Mouse (Mus musculus) neural tube, embryonic 10.5 days (tissue): Measurements from ENCODE around the gene Nup153.

Source experiments
- DNase-seq: peaks from one replicate; pipeline ENCODE4 v3.0.0-alpha.2; 2017; ENCODE audit warnings: low spot score; ENCODE audit errors: extremely low spot score

The Nup153 gene

DNA sequence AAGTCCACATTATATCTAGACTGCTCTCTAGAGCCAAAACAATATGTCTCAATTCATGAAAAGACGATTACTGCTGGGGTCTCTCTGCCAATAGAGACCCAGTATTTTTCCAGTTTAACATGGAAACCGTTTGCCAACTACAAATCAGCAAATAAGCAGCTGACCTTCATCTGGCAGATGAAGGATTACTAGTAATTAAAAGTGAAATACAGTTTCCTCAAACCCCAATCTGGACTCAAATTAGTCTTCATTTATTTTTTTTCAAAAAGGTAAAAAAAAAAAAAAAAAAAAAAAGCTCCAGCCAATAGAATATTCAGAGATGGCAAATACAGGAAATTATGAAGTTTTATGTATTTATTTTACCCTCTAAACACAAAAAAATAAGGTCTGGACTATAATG, 2.3 kb upstream of the Nup153 start:
- no peak for DNase-seq

DNA sequence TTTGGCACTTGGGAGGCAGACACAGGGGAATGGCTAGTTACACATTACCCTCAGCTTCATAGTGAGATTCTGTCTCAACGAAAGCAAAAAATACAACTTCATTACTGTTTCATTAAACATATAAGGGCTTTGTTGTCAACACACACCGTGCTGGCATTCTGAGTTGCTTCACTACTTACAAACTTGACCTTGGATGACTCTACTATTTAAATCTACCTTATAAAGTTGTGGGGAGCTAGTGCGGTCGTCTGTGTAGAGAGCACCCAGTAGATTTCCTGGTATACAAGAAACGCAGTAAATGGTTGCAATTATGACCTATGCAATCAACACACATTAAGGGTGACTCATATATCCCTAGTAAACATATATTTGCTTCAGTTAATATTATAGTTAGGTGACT, 671 bp upstream of the Nup153 start:
- DNase-seq, result no peak

DNA sequence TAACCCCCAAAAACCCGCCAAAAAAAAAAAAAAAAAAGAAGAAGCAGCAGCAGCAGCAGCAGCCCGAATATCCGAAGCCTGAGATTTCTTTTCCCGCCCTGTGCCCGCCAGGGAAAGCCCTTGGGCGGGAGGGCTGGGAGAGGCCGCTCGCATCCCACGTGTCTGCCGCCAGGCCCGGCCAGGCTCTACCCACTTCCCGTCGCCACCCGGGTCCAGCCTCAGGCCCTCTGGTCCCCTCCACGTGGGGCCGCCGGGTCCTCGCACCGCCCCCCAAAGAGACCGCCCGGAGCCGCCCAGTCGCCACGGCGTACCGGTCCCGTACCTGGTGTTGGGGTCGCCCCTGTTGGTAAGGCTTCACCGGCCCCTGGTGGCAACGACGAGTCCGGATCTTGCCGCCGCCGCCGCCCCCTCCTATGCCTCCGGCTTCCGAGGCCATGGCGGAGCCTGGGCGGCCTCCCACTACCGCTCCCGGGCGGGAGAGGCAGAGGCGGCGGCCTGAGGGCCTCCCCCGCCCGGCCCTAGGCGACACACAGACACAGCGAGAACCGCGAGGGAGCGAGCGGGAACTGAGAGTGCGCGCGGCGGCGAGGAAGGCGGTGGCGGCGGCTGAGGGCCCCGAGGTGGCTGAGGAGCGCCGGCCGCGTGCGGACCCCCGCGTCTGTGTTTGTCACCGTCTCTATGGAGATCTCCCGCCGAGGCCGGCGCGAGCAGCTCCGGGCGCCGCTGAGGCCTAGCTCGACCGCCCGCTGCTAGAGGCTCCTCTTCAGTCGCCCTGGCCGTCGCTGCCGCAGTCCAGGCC, 503 bp downstream of the Nup153 start:
- peak; percentile 81 for DNase-seq

DNA sequence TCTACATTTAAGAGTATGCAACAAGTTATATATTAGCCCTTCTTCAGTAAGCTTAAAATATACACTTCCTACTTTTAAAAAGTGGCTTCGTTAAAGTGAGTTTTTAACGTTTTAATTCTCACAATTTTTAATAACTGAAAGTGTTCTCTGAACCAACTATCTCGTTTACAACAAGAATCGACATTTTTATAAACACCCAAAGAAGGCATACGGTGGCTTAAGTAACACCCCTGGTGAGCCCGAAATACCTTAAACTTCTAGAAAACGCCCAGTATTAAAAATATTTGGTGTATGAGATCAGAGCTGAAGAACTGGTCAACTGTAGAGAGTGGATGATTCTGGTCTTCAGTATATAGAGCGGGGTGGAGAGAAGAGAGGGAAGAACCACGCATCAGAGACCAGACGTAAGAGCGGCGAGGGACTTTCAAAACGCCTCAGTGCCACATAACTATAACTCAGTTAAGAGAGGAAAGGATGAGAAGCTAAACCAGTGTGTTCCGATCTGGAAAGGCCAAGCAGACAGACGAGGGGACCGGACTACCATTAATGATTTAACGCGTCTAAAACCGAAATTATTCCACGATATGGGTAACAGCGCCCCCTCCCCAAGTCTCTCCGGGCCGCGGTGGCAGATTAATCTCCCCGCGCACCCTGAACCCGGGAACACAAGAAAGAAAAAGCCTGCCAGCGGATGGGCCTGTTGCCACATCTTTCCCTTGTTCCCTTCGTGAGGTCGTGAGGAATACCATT, 1.3 kb downstream of the Nup153 start:
- peak; percentile 50 for DNase-seq

DNA sequence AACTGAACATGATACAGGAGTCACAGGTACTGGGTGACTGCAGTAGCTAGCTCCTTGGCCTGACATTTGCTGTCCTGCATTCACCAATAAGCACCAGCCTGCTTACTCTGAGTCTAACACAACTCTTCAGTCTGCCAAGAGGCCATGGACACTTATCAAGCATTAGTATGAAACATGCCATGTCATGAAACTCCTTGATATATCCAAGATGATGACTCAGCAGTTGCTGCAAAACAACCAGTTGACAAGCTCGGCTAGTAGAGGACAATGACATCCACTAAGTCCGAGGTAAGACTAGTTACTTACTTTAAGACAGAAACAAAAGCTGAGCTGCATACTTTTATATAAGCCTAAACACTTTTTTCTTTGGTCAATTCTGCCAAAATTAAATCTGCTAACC, 2.5 kb downstream of the Nup153 start:
- DNase-seq, result no peak

DNA sequence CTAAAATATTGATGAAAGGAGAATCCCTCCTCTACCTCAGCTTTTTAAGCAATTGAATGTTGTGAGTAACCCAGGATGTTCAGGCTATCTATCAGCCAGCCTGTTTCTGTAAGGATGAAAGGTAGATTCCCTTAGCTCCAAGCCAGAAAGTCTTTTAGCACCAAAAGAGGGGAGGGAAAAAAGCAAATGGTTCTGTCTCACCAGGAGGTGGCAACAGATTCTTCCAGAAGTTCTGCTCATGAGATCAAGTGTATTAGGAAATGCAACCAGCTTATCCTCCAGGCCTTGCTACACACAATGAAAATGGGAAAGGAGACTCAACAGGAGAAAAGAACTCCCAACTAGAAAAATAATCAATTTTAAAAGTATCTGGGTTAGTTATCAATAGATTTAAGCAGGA, 3.4 kb downstream of the Nup153 start:
- no peak for DNase-seq

DNA sequence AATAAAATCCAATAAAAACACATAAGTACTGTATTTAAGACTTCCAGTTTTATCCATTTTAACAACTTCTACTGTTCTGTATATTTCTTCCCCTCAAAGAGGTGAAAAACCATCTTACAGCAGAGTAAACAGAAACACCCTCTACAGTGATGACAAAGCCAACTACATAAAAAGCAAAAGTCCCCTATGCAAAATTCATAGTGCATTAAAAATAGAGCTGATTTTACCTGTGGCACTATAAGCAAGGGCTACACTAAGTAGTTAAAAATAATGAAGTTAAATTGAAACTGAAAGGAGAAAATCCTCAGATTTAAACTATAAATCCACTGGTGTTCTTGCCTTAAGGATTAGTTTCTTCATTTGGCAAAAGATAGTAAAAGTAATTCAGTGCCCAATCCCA, 6.7 kb downstream of the Nup153 start:
- no peak for DNase-seq

DNA sequence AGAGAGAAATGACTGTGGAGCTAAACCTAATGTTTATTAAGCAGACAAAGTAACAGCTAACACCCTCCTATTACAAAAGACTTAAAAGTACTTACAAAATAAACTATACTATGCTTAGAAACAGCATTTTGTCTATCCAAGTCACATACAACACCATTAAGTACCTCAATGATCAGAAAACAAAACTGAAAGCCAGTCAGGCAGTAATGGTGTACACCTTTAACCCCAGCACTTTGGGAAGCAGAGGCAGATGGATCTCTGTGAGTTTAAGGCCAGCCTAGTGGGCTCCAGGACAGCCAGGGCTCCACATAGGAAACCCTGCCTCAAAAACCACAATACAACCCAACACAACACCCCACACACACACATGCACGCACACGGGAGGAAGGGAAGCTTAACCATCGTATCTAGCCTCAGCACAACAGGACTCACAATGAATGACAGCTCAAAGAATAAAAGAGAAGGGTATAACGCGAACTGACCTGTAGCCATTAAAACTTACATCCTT, 8.8 kb downstream of the Nup153 start:
- DNase-seq, result no peak

DNA sequence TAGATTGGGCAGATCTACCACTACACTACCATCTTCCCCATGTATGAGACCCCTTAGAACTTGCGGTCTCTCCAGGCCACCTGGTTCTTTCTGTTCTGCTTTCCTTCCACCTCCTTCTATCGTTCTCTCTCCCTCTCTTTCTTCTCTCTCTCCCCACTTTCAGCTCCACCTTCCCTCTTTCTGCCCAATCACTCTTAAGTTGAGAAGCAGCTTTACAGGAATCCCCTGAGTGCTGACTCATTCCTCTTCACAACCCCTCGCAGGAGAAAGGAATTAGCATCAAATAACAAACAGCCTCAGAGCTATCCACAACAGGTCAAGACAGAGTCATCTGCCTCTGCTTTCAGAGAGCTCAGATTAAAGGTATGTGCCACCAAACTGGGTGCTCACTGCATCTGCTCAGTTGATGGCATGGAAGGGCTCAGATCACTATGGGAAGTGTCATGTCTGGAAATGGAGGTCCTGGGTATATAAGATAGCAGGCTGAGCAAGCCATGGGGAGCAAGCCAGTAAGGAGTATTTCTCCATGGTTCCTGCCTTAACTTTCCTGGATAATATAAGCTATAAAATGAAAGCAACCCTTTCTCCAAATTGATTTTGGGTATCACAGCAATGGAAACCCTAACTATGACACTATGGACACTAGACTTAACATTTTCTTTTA, 11.6 kb downstream of the Nup153 start:
- no peak for DNase-seq

DNA sequence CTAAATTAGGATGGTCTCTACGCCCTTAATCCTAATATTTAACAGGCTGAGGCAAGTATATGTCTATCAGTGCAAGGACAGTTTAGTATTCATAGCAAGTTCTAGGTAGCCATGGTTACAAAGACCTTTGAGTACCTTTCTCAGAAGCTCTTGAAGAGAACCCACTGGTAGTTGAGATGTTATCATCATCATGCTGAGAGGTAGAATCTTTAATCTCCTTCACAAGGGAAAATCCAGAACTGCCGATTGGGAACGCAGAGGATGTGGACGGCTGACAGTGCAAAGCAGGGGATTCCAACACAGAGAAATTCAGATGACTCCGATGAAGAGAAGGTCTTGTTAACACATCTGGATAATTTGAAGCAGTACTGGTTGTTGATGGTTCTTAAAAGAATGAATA, 14.3 kb downstream of the Nup153 start:
- DNase-seq, result no peak

DNA sequence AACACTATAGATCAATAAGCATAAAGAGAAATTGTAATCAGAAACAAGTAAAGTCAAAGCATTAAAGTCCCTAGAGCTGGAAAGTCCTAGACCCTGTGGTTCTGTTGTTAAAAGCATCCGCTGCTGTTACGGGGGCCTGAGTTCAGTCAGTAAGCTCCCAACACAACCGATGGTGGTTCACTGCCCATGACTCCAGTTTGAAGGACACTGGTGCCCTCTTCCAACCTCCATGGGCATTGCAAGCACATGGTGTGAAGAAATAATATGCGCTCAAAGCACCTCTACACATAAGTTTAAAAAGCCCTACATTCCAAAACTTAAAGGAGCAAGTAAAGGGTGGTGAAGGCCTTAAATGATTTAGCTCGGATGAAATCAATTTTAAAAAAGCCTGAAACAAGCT, 24.6 kb downstream of the Nup153 start:
- no peak for DNase-seq

DNA sequence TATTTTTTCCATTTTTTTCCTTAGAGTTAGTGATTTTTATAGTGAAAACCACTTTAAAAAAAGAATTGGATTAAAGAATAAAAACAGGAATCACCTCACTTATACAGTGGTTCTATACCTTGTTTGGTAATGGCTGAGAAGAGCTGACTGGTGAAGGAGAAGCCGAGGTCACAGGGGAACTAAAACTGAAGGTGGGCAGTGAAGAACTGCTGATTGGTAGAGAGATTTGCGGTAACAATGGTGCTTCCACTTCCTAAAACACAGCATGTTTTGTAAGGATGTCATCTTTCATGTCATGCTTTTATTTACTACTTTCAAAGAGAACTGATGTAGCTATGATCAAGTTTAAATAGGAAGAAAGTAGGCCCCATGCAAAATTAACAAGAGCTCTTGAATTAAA, 26.3 kb downstream of the Nup153 start:
- DNase-seq, result no peak

DNA sequence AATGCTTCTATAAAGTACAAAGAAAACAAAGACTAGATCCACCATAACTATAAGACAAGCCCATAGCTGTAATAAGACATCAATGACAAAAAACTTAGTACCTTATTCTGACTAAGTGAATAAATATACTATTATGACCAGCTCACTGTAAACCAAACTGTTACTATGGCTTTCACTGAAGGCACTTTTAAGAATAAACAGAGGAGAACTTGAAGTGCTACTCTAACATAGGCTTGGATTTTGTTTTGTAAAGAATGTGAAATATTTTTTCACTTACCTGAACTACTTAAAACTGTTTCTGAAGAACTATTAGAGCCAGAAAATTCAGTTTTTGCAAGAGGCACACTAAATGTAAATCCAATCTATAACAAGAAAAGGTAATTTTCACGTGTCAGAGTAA, 28.4 kb downstream of the Nup153 start:
- no peak for DNase-seq

DNA sequence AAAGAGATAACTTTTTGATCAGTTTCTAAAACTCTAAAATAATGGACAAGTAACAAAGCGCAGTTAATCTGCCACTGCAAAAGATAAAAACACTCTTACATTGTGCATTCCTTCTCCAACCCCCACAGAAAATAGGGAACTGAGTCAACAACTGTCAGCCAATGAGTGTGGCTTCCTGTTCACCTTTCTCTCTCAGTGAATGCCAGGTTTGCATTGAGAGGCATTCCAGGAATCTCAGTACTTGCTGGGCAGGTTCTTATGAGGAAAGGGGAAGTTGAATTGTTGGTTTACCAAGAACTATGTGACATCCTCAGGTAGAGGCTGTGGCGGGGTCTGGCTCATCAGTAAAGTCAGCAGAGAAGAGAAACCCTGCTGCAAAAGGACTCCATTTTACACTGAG, 31.0 kb downstream of the Nup153 start:
- DNase-seq, result no peak

DNA sequence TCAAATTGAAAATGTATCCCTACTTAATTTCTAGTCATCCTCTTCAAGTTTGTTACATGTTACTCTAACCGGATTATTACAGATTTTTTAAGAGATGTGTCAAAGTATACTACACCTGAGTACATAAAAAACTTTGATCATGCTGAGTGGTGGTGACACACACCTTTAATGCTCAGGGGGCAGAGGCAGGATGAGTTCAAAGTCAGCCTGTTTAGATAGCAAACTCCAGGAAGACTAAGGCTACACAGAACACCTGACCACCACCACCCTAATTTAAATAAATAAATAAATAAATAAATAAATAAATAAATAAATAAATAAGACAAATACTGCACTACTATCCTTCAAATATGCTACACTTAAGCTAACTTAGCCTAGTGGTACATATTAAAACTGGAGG, 31.8 kb downstream of the Nup153 start:
- DNase-seq, result no peak

DNA sequence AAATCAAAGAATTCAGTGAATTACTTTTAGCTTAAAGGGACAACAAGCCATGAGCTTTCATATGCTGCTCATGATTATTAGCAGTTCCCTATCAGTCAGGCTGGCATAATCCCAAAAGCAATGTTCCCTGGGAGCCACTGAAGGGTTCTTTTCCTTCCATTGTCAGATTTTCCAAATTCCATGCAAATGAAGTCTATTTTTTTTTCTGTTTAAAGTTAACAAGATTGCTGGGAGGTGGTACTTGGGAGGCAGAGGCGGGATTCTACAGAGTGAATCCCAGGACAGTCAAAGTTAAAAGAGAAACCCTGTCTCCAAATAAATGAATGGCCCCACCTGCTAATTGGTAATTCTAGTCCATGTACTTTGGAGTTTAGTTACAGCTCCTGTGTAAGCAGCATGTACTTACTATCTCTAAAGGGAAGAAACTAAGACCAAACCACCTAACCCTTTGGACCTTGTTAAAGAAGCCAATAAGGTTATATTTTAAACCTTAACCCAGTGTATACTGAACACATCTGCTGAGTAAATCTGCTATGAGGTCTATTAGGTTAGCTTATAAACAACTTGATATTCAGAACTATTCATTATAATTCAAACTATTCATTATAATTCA, 32.3 kb downstream of the Nup153 start:
- DNase-seq, result no peak

DNA sequence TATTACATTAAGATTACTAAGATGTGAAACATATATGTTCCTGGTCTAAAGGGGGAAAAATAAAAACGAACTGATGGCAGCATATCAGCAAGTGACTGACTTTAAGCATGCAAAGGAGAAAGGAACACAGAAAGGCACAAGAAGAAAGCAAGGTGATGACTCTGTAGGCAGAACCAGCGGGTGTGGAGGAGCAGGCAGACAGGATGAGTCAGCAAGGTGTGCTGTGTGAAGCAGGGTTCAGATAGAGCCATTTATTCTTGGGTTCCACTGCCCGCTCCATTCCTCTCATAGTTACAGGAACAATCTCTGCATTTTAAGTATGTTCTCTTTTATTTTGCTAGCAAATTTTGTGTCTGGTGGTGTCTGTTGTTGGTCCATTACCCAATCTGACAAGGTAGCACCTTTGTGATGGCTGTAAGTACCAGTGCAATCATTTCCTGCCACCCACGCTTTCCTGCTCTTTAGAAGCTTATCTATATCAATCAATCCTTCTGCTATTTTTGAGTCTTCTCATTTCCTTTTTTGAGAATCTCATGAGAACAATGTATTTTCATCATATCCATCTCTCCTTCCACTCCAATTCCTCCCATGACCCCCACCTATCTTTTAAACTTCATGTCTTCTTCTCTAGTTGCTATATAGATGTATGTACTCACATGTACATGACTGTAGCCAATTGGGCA, 37.0 kb downstream of the Nup153 start:
- DNase-seq, result no peak

DNA sequence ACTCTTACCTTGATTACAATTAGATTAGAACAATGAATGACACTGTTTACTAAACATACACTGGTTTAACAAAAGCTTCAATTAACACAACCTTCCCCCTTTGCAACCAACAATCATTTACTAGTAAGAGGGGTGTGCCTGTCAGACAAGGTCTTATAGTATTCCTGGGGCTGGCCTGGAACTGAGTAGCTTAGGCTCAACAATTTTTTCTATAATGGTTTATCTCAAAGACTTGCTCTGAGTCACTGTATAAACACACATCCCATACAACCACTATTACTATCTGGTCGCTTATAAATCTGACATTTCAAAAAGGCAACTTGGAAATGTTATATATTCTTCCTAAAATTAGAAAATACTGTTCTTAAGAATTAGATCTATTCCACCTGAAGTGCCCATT, 44.4 kb downstream of the Nup153 start:
- no peak for DNase-seq

DNA sequence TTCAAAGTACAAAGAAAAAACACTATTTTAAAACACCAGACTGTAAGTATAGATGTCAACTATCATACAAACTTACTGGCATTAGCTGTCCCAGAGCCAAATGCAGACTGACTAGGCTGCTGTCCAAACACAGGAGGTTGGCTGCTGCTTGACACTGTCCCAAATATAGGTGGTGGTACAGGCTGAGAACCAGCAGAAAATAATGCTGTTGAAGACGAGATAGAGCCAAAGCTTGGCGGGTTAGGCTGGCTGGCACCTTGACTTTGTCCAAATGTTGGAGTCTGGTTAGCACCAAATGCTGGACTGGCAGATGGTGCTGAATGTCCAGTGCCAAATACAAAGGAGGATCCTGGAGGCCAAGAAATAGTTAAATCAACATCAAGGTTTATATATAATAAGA, 44.8 kb downstream of the Nup153 start:
- DNase-seq, result no peak

DNA sequence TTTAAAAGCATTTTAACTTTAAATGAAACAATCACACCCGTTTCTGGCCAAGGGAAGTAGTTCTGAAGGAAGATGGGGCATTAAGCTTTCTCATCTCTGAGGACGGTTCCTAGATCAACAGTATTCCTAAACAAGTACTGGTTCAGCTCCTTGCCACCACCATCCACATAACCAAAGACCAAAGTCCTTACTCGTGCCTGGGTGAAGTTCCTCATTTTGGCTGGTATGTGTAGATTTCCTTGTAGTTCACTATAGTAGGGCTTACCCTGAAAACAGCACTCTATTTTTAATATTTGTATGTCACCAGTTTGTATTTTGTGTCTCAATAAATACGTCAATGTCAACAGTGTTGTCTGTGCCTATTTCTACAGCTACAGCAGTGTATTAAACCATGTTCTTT, 50.0 kb downstream of the Nup153 start:
- DNase-seq, result no peak

DNA sequence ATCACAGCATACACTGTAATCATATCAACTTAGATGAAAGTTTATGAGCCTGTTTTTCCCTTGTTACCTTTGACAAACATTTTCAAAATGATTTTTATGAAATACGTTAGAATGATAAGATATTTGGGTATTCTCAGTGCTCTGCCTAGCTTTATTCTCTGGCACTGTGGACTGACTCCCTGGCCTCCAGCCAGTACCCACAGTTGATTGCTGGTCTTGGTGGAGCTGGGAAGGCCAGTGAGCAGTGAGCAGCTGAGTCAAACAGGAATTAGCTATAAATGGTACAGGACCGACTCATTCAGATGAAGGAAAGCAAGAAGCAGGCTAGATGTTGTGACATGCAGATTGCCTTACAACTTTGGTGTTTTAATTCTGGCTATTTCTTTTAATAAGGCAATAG, 53.1 kb downstream of the Nup153 start:
- no peak for DNase-seq
